Mouse (Mus musculus) gastrocnemius, postnatal 36 days (tissue): ENCODE measurements around the gene Igfbpl1. TPM values are rescaled to one million over a fixed set of nuclear protein-coding genes. Genes with fewer than 3 reads are reported as not detected.

Source experiments
- DNase-seq, 2 experiments: peaks; one replicate each; pipeline ENCODE4 v3.0.0; 2022
- intact Hi-C: fragments of 180-260 bp; cut with DNase I; formaldehyde crosslinking; loops from one replicate; pipeline ENCODE4 v1.15.1; 2025
- total RNA-seq, 2 experiments: library from RNA; stranded (reverse); gene quantifications; 2 replicates each; pipeline ENCODE4 v1.2.3; 2021

Gene Igfbpl1
- total RNA-seq, 2 experiments from 2014 or later = not detected

DNA sequence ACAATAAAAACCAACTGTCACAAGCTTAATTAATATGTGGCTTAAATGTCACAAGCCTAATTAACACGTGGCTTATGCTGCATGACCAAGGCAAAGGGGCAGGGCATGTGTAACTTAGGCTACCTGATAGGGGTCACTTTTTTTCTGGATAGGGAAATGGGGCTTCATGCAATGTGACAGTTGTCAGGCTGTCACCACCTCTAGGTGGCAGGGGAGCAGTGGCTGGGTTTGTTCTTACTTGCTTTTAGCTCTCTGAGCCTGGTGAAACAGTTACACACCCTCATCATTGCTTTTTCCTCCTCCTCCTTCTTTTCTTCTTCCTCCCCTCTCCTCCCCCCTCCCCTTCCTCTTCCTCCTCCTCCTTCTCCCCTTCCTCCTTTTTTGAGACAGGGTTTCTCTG, 43.1 kb downstream of the Igfbpl1 start:
- intact Hi-C loops = no loop called here
- no peak for DNase-seq

GRCm38 (mm10) chr4:45771619-45772018, 55.1 kb downstream of the Igfbpl1 start:
- no peak for DNase-seq
- intact Hi-C loops = loop anchor here (2.0 kb wide), 1 partner anchor 353 kb away; no protein-coding TSS in a partner anchor

- intact Hi-C loops = no loop called here
- no peak for DNase-seq
These were observed 55.5 kb downstream of the Igfbpl1 start for GRCm38 (mm10) chr4:45771173-45771572.

DNA sequence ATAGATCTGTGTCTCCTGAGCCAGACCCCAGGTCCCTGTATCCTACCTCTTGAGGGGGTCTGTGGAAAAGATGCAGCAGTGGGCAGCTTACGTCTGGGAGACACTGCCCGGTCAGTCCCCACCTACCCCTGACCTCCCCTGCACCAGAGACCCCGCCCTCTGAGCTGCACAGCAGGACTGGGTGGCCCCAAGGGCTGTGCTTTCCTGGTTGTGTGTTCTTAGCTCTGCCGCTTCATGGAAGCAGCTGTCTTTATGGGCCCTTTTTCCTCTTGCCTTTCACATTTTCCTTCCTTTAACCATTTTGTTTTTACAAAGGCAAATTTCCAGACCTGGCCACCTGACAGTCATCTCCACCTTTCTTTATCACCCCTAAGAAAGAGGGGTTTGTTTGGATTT, 56.1 kb downstream of the Igfbpl1 start:
- no peak for DNase-seq
- intact Hi-C loops = no loop called here

- intact Hi-C loops = no loop called here
- DNase-seq = no peak
These were observed 56.7 kb downstream of the Igfbpl1 start for GRCm38 (mm10) chr4:45769791-45770637.

DNA sequence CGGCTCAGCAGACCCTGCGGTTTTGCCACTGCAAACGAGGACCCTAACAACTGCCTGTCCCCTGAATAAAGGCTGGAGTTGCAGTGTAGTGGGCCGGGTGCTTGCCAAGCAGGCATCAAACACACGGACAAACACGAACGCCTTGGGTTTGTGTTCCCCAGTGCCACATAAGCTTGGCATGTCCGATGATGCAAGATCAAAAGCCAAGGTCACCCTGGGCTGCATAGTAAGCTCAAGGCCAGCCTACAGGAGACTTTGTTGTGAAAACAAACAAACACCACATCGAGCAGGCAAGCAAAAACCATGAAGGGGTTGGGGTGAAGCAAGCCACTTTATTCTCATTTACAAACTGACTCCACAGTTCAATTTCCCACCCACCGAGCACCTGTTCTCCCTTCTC, 57.6 kb downstream of the Igfbpl1 start:
- intact Hi-C loops = no loop called here
- no peak for DNase-seq

- intact Hi-C loops = no loop called here
- no peak for DNase-seq
These were observed 58.7 kb downstream of the Igfbpl1 start for GRCm38 (mm10) chr4:45767891-45768558.

DNA sequence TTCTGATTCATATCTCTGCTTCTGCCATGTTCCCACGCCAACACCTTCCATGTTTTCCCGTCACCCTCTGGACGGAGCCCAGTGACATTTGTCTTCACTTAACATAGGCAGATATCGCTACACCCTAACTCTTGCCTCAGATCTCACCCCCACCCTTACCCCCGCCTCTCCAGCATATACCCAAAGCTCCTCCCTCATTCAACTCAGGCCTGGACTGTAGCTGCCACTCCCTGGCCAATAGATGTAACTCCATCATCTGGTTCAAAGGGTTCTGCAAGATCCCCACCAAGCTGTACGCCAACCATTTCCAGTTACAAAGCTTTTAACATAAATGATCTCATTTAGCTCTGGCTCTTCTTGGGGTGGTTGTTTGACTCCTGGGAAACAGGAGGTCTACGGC, 59.9 kb downstream of the Igfbpl1 start:
- no peak for DNase-seq
- intact Hi-C loops = no loop called here

DNA sequence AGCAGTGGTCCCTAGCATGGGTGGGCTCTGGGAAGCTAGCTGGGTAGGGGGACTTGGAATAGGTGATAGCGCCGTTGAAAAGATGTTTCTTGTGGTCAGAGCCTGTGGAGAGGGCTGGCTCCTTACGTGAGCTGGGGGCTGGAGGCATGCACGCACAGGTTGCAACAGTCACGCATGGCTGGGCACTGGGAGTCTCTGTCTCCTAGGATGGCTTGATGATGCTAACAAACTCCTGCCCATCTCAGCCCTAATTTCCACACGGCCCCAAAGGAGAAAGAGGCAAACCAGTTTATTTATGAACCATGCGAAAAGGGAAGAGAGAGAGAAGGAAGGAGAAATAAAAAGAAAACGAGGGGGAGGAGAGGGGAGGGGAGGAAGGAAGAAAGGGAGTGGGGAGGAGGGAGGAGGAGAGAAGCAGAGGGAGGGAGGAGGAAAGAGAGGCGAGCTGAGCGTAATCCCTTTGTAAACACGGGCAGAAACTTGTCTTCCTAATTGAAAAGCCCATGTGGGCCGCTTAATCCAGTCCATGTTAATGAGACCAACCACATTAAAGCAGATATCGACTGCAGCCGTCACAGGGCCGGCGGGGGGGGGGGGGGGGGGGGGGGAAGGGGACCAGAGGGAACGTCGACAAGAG, 61.0 kb downstream of the Igfbpl1 start:
- intact Hi-C loops = no loop called here
- no peak for DNase-seq

- no peak for DNase-seq
- intact Hi-C loops = no loop called here
These were observed 61.6 kb downstream of the Igfbpl1 start for GRCm38 (mm10) chr4:45765121-45765564.

- intact Hi-C loops = no loop called here
These were observed 62.6 kb downstream of the Igfbpl1 start for GRCm38 (mm10) chr4:45764141-45764494.

DNA sequence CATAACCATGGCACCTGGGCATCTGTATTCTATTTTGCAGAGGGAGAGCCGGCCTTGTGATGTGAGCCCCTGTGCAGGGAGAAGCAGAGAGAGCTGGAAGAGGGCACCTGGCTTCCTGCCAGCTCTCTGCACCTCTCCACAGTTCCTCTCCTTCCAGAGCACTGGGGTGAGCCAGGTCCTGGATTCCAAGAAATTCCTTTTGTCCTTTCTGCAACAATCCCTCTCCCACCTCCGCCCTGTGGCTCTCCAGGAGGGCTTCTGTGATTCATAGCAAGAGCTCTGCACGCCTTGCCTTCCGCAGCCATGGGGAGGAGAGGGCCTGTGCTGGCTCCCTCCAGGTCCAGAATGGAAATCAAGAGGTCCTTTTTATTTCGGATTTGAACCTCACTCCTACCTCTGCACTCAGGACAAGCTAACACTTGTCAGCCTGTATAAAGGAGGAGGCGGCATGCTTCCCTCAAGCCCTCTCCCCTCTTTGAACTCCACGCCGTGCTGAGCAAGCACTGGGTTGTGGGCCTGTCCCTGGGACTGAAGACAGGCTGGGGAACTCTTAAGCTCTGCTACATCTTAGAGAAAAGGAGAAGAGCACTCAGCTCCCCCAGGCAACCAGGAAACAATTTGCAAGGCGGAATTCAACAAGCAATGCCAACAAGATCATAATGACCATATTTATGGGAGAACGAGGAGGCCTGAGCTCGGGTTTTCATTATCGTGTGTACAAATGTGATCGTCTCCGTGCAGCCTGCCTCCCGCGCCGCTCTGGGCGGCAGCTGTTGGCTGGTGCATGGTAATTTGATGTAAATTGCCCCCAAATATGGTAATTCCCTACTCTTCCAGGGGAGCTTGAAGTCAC, 63.2 kb downstream of the Igfbpl1 start:
- DNase-seq = no peak
- intact Hi-C loops = no loop called here

More at GRCm38 (mm10) chr4:45764141-45764494, 62.6 kb downstream of the Igfbpl1 start:
- no peak for DNase-seq

- intact Hi-C loops = no loop called here
- DNase-seq = no peak
These were observed 64.1 kb downstream of the Igfbpl1 start for GRCm38 (mm10) chr4:45762600-45762999.

Other genes with a start within 250 kb of the Igfbpl1 start
- gene Aldh1b1, start 27.9 kb downstream of the Igfbpl1 start, total RNA-seq = under 1 TPM; 0.47 to 0.54 TPM
- gene Stra6l, start 21.7 kb upstream of the Igfbpl1 start, total RNA-seq = not detected
- gene Ccdc180, start 63.4 kb upstream of the Igfbpl1 start, total RNA-seq = not detected
- gene Tdrd7, start 138.4 kb upstream of the Igfbpl1 start, total RNA-seq = 1 to 10 TPM; 7.4 to 8.1 TPM
- 100 to 1,000 TPM; 199 to 210 TPM for gene Tmod1, start 212.0 kb upstream of the Igfbpl1 start, total RNA-seq